Mouse (Mus musculus): Measurements from ENCODE around the gene Dennd5b.
"Not testable (repeated sequence)": the region's sequence is repeated elsewhere in the genome, so short reads cannot be mapped to it uniquely, and the experiment has no call there.

The Dennd5b gene

GRCm38 (mm10) chr6:149005009-149005408 lies 96.5 kb downstream of the Dennd5b start:
- DNase-seq, result no peak

- DNase-seq, result no peak
Measured at GRCm38 (mm10) chr6:148994327-148994999, 107.0 kb downstream of the Dennd5b start.

GRCm38 (mm10) chr6:148993117-148994077 lies 108.1 kb downstream of the Dennd5b start:
- DNase-seq, result no peak

GRCm38 (mm10) chr6:148992373-148993116 lies 108.9 kb downstream of the Dennd5b start:
- no peak for DNase-seq

- no peak for DNase-seq
Measured at GRCm38 (mm10) chr6:148991660-148992372, 109.7 kb downstream of the Dennd5b start.

GRCm38 (mm10) chr6:148989792-148990491 lies 111.5 kb downstream of the Dennd5b start:
- not testable (repeated sequence) for DNase-seq

- no peak for DNase-seq
Measured at GRCm38 (mm10) chr6:148986003-148986402, 115.5 kb downstream of the Dennd5b start.

GRCm38 (mm10) chr6:148980495-148980894 lies 121.0 kb downstream of the Dennd5b start:
- no peak for DNase-seq

- no peak for DNase-seq
Measured at GRCm38 (mm10) chr6:148975096-148975495, 126.4 kb downstream of the Dennd5b start.

- no peak for DNase-seq
Measured at GRCm38 (mm10) chr6:148972891-148973290, 128.6 kb downstream of the Dennd5b start.

- no peak for DNase-seq
Measured at GRCm38 (mm10) chr6:148972059-148972848, 129.2 kb downstream of the Dennd5b start.

- no peak for DNase-seq
Measured at GRCm38 (mm10) chr6:148971385-148971940, 130.0 kb downstream of the Dennd5b start.

- DNase-seq, result no peak
Measured at GRCm38 (mm10) chr6:148961285-148961684, 140.2 kb downstream of the Dennd5b start.

- DNase-seq, result no peak
Measured at GRCm38 (mm10) chr6:148959540-148960238, 141.8 kb downstream of the Dennd5b start.

- DNase-seq, result no peak
Measured at GRCm38 (mm10) chr6:148958712-148959111, 142.8 kb downstream of the Dennd5b start.

- no peak for DNase-seq
Measured at GRCm38 (mm10) chr6:148957046-148957445, 144.4 kb downstream of the Dennd5b start.

- no peak for DNase-seq
Measured at GRCm38 (mm10) chr6:148955641-148956420, 145.6 kb downstream of the Dennd5b start.

- no peak for DNase-seq
Measured at GRCm38 (mm10) chr6:148946881-148947405, 154.5 kb downstream of the Dennd5b start.

- DNase-seq, result peak; percentile 99
Measured at GRCm38 (mm10) chr6:148946409-148946742, 155.1 kb downstream of the Dennd5b start, which contains the start of gene Sinhcaf. Gene Sinhcaf, minus strand, starts transcription at chr6:148946467.
